Mouse (Mus musculus): ENCODE measurements around the gene Ddx10.

The Ddx10 gene

GRCm38 (mm10) chr9:53247953-53248397 is at the start of gene Ddx10:
Ddx10 (minus strand) TSS chr9:53248053.
- DNase-seq (ENCODE audit: low spot score) = peak; percentile 99

- DNase-seq (ENCODE audit: low spot score) = no peak
Observed at GRCm38 (mm10) chr9:53292833-53293232, 45.0 kb upstream of the Ddx10 start.

- no peak for DNase-seq (ENCODE audit: low spot score)
Observed at GRCm38 (mm10) chr9:53290006-53290405, 42.2 kb upstream of the Ddx10 start.

- DNase-seq (ENCODE audit: low spot score) = no peak
Observed at GRCm38 (mm10) chr9:53286793-53287192, 38.9 kb upstream of the Ddx10 start.

DNA sequence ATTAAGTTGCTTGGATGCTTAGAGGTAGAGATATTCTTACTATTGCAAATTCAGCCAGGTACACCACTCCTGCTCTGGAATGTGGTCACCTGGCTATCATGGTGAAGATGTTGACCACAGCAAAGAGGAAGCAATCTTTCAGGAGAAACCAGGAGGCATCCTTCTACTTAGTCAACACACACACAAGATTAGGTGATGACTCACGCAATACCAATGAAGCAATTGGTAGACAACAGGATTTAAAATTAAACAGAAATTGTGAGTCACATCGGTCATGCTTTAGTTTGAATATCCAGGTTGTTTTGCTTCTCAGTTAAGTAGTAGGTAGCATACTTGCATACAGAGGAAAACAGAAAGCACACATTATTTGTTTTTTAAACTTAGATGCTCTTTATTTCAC is 31.1 kb upstream of the Ddx10 start:
- DNase-seq (ENCODE audit: low spot score) = no peak

DNA sequence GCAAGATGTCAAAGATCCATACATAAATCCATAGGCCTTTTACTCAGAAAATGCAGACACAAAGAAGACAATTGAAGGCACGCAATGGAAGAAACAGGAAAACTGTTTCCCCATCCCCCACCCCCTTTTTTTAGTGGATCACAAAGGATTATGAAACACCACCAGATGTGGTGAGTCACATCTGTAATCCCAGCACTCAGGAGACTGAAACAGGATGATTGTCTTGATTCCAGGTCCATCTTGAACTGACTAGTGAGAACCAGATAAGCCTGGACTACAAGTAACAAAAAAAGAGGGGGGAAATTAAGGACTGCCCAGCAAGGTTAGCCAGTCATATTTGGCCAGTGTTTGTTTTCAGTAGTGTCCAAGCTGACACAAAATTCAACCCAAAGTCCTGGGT is 28.5 kb upstream of the Ddx10 start:
- DNase-seq (ENCODE audit: low spot score) = no peak

- no peak for DNase-seq (ENCODE audit: low spot score)
Observed at GRCm38 (mm10) chr9:53272714-53273113, 24.9 kb upstream of the Ddx10 start.

DNA sequence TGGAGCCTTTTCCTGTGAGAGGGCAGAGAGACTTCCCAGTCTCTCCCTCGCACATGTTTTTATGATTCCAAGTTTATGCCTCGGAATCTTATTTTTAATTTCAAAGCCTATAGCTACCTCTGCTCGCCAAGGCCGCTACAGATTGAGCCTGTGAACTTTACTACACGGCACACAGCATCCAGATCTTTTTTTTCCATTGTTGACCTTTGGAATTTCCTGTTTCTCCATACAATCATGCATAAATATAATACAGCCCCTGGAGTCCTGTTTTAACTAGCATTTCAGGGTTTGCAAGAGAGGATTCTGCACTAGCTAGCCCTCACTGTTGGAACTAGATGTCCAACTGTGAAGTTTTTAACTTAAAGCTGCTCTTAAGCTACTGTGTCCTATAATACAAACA is 24.4 kb upstream of the Ddx10 start:
- DNase-seq (ENCODE audit: low spot score) = no peak

DNA sequence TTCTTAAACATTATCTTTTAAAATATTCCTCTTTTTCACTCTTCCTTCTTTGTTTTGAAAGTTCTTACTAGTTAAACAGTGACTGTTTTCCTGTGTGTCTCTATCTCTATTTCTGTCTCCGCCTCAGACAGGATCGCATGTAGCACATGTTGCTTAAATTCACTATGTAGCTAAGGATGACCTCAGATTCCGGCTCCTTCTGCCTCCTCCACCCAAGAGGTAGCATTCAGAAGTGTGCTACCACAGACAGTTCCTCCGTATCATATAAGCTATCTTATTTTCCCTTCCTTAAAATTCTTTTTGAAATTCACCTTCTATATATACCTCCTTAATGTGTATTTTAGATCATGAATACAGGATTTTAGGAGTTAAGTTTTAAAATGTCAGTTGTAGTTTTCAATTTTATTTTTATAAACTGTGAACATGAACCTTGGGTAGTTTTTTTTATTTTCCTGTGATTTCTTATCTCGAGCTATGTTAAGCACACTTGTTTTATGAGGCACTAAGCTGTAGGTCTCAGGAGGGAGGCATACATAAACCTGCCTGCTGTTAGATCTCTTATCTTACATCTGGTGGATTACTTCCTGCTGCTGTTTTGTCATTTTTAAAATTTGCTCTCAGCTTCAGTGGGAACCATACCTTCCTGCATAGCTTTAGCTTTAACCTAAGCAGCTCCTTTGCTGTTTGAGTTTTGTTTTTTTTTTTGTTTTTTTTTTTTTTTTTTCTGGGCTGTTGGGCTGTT is 23.6 kb upstream of the Ddx10 start:
- no peak for DNase-seq (ENCODE audit: low spot score)

DNA sequence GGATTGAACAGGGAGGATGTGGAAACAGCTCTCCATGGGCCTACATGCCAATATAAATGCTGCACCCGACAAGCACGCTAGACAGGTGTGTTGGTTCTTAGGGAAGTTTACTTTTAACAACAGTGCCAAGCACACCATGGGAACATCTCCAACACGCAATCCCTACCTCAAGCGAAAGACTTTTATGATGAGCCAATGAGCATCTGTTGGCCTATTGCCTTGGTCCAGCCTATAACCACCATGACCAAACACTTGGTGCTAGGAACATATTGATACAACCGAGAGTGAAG is 21.6 kb upstream of the Ddx10 start:
- DNase-seq (ENCODE audit: low spot score) = no peak

DNA sequence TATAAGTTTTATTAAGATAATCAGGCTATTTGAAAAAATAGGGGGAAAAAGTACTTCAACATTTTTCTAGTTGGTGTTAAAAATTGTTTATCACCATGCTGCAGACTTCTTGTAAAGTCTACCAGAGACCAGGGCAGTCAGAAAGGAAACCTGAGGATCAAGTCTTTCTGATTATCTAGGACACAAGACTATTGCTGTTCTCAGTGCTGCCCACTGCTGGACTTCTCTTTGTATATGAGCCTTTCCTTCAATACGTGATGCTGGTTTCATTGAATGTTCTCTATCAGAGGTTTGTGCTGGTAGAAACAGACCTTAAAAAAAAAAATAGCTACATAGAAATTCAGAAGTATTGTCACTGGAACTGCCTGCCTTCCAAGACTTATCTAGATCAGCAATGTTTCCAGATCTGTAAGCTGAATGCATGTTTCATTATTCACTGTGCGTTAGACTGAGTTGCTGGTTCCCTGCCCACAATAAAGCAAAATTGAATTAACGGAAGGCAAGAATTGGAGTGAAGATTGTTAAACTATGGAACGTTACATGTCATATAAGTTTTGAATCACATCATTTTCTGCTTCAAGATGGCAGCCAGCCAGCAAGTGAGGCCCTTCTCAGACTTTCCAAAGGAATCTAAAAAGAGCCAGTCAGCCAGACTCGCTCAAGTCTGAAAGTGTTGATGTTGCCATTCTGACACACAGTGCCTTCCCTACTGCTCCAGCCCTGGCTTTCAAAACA is 21.0 kb upstream of the Ddx10 start:
- peak; percentile 53 for DNase-seq (ENCODE audit: low spot score)

GRCm38 (mm10) chr9:53268036-53268435 is 20.2 kb upstream of the Ddx10 start:
- DNase-seq (ENCODE audit: low spot score) = no peak

- no peak for DNase-seq (ENCODE audit: low spot score)
Observed at GRCm38 (mm10) chr9:53265589-53265988, 17.7 kb upstream of the Ddx10 start.

DNA sequence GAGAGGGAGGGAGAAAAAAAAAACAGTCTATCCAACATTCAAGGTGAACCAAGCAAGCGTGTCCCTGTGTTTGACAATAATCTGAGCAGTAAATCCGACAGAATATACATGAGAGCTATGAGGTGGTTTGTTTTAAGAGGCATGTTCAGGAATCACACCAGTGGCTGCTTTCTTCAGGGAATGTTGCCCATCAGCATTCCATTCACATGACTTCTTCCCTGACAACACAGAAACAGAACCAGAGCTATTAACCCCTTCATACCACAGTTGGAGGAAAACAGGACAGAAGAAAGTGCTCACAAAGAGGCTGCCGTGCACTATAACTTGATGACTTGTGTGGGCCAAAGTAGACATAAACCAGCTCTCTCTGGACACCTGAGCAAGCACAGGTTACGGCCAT is 16.5 kb upstream of the Ddx10 start:
- no peak for DNase-seq (ENCODE audit: low spot score)

DNA sequence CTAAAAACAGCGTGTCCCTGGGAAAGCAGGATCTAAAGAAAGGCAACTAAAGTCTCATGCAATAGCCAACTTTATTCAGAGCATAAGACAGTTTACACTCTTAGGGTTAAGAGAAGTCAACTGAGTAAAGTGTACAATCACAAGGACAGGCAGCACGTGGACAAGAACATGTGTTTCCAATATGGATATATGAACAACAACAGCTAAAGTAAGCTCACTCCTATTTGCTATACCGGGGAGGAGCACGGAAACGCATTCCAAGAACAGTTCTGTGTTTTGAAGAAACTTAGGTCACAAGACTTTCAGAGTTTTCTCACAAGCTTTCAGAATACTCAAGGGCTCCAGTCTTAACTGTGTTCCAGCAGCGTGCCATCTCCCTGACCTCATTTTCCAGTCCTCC is 10.3 kb upstream of the Ddx10 start:
- no peak for DNase-seq (ENCODE audit: low spot score)

GRCm38 (mm10) chr9:53257772-53258171 is 9.9 kb upstream of the Ddx10 start:
- DNase-seq (ENCODE audit: low spot score) = no peak

- no peak for DNase-seq (ENCODE audit: low spot score)
Observed at GRCm38 (mm10) chr9:53256690-53257305, 8.9 kb upstream of the Ddx10 start.

DNA sequence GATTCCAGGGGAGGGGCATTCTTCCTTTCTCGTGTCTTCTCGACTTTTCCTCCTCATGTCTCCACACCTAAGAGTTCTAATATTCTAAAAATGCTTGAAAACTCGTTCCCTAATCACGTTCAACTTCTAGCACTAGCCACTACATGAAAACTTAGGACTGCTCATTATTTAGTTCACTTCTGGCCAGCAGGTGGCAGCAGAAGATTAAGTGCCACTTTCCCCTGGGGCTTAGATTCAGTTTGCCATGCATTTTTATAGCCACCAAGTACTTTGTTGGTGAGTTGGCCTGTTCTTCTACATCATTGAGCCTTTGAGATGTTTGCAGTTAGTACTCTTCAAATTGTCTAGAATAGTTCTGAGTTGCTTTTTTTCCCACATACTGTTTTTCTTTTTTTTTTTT is 6.5 kb upstream of the Ddx10 start:
- DNase-seq (ENCODE audit: low spot score) = peak; percentile 89

- DNase-seq (ENCODE audit: low spot score) = no peak
Observed at GRCm38 (mm10) chr9:53247516-53247915, 337 bp downstream of the Ddx10 start.

DNA sequence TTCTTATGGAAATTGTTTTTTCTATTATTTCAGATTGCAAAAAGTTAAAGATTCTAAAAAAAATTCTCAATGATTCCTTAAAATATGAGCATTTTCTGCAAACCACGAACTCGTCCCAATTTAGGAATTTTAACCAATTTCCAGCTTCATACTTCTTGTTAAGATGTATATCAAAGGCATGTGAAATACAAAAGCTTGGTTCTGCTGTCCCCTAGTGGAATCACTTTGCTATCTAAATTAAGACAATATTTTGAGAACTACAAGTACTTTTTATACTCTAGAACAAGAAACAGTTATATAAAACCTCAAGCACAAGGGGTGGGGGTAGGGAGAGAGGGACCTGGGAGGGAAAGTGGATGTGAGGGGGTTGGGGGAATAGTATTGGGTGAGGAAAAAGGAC is 29.7 kb downstream of the Ddx10 start:
- peak; percentile 25 for DNase-seq (ENCODE audit: low spot score)

- no peak for DNase-seq (ENCODE audit: low spot score)
Observed at GRCm38 (mm10) chr9:53208283-53208682, 39.6 kb downstream of the Ddx10 start.

DNA sequence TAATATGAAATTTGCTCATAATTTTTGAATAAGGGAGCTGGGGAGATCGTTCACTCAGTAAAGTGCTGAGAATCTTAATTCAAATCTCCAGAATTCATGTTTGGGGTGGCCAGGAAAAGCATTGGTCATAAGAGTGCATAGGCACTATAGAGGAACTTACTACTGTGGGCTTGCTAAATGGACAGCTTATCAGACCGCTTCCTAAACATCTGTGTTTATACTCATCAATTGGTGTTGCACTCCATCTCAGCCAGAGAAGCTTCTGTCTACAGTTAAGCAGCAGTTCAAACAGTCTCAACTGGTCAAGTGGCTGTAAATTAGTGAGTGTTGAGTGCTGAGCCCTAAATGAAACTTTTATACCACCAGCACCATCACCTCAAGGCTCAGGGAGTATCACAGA is 73.3 kb downstream of the Ddx10 start:
- no peak for DNase-seq (ENCODE audit: low spot score)

- peak; percentile 34 for DNase-seq (ENCODE audit: low spot score)
Observed at GRCm38 (mm10) chr9:53173258-53173657, 74.6 kb downstream of the Ddx10 start.

Data from retina, embryonic 14.5 days (tissue).